Mouse (Mus musculus): ENCODE data around the gene Dll3.

Gene Dll3

DNA sequence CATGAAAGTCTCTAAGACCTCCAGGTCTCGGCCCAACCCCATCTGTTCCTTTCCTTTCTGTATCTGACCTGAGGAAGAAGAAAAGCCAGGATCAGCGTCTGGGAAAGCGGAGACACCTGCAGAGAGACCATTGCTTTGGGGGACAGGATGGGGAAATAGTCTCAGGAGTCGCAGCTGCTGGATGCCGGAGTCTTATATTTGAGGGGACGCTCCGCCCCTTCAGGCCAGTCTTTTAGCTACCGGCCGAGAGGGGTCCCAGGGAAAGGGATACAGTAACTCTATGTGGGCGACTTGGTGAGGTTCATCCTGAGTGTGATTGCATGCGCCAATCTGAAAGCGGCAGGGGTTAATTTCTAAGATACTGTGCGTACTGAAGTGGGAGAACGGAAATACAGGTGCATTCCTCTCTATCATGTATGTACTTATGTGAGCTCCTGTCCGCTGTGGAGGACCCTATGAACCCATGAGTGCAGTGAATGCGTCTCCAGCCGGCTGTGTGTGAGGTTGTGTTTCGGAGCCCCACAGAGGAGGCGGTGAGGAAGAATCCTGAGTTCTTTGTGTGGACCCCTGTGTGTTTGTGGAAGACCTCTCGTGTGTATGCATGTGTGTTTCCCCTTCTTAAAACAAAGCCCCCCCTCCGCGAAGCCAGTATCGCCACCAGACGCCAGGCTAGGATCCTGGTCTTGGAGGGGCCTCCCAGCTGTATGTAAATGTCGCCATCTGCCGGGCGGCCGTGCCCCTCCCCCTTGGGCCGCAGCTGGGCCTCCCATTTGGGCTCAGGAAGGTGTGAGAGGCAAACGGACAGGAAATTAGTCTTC lies at the start of gene Dll3:
Gene Dll3 (minus strand): TSS at position 623 of the 818 bp plus-strand sequence.
- in situ Hi-C loops (cut with MboI, MseI), result loop anchor here in 1 of 2 experiments (5.0 kb wide), 1 partner anchor 115 kb away; no protein-coding TSS in a partner anchor

- in situ Hi-C loops (cut with MboI, MseI), result no loop called here
Observed at GRCm38 (mm10) chr7:28351676-28352191, 49.7 kb upstream of the Dll3 start.

DNA sequence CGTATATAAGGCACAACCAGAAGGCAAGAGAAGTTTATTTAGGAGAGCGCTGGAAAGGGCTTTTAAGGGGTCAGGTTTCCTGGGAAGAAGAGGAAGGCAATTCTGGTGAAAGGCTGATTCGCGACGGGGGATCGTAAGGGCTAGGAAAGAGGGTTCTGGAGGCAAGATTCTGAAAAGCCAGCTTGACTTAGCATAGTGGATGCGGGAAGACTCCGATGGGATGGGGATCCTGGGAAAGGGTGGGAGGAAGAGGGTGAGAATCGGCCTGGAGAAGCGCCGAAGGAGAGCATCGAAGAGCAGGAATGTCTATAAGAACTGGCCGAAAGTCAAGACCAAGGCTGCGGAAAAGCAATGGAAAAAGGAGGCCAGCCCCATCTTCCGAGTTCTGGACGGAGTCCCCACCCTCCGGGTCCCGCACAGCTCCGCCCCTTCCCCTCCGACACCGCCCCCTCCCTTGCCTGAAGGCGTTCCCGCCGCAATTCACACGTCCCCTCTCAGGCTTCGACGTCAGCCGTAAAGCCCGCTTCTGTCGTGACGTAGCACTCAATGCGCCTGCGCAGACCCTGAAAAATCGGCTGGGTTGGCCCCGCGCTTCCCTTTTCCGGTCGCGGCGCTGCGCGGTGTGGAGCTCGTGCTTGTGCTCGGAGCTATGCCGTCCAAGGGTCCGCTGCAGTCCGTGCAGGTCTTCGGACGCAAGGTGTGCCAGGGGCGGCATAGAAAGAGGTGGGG lies 48.3 kb upstream of the Dll3 start, which contains the start of gene Rps16:
Gene Rps16 (plus strand): TSS at position 498 of the 729 bp plus-strand sequence.
- in situ Hi-C loops (cut with MboI, MseI), result no loop called here

DNA sequence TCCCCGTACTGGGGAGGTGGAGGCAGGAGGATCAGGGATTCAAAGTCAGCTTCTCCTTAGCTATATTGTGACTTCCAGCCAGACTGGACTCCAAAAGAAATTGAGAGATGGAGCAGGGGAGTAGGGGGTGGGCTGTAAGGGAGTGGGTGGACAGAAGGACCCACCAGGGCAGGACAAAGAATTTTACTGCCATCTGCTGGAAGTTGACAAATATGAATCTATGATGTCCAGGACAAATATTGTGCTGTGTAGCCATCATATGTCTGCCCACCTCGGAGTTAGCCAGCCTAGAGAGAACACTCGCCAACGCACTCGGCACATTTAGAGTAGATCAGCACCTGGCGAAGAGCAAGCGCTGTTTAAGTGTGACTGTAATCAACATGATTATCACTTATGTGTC lies 46.6 kb upstream of the Dll3 start:
- in situ Hi-C loops (cut with MboI, MseI), result no loop called here

DNA sequence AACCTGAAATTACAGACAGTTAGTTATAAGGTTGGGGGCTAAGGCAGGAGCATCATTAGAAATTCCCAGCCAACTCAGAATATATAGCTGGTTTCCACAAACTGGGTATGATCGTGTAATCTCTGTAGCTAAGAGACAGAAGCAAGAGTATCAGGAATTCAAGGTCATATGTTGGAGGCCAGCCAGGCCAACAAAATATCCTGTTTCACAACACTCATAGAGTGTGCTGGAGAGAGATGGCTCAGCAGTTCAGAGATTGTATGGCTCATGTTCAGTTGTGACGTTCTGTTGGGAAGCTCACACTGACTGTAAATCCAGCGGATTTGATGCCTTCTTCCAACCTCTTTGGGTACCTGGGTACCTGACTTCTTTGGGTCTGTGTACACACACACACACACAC lies 45.7 kb upstream of the Dll3 start:
- in situ Hi-C loops (cut with MboI, MseI), result no loop called here

GRCm38 (mm10) chr7:28344637-28345036 lies 42.6 kb upstream of the Dll3 start:
- in situ Hi-C loops (cut with MboI, MseI), result no loop called here

- in situ Hi-C loops (cut with MboI, MseI), result no loop called here
Observed at GRCm38 (mm10) chr7:28341381-28341780, 39.3 kb upstream of the Dll3 start.

GRCm38 (mm10) chr7:28339213-28339917 lies 37.3 kb upstream of the Dll3 start:
- in situ Hi-C loops (cut with MboI, MseI), result no loop called here

DNA sequence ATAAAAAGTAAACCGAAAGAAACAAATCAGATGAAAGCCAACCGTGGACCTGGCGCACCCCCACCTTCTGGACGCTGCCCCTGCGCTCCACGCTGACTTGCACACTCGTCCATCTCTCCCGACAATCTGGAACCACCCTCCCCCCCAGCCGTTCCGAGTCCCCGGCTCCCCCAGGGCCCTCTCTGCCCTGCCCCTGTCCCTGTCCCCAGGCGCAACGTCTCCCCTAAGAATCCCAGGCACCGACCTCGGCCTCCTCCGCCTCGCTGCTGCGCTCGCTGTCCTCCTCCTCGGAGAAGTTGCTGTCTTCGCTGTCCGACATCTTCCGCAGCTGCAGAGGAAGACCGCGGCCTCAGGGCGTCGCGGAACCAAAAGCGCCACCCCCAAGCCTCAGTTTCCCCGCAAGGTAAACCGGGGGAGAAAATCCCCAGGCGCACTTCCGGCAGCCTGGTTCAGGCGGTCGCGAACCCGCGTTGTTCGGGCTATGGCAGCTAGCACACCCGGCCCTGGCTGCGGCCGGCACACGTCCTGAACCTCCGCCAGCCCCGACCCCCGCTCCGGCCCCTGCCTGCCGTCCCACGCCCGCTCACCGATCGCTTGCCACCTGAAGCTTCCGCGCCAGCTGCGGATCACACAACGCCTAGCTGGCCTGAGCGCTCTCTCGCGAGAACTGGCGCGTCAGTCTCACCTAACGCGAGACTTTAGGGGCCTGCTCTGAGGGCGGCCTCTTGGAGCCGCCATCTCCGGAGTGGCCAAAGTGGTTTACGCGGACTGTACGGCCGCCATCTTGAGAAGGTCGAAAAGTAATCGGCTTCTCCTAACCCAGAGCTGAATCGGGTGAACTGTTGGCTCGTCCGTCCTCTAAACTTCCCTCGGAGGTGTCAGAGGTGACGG lies 36.3 kb upstream of the Dll3 start, which contains the start of gene Supt5:
Gene Supt5 (minus strand): TSS at position 639 of the 891 bp plus-strand sequence.
- in situ Hi-C loops (cut with MboI, MseI), result no loop called here

- in situ Hi-C loops (cut with MboI, MseI), result no loop called here
Observed at GRCm38 (mm10) chr7:28335471-28335870, 33.4 kb upstream of the Dll3 start.

GRCm38 (mm10) chr7:28334534-28334933 lies 32.5 kb upstream of the Dll3 start:
- in situ Hi-C loops (cut with MboI, MseI), result no loop called here

GRCm38 (mm10) chr7:28328260-28328659 lies 26.2 kb upstream of the Dll3 start:
- in situ Hi-C loops (cut with MboI, MseI), result no loop called here

GRCm38 (mm10) chr7:28326457-28326856 lies 24.4 kb upstream of the Dll3 start:
- in situ Hi-C loops (cut with MboI, MseI), result no loop called here

- in situ Hi-C loops (cut with MboI, MseI), result no loop called here
Observed at GRCm38 (mm10) chr7:28325293-28325692, 23.3 kb upstream of the Dll3 start.

GRCm38 (mm10) chr7:28321974-28322720 lies 20.1 kb upstream of the Dll3 start:
- in situ Hi-C loops (cut with MboI, MseI), result no loop called here

DNA sequence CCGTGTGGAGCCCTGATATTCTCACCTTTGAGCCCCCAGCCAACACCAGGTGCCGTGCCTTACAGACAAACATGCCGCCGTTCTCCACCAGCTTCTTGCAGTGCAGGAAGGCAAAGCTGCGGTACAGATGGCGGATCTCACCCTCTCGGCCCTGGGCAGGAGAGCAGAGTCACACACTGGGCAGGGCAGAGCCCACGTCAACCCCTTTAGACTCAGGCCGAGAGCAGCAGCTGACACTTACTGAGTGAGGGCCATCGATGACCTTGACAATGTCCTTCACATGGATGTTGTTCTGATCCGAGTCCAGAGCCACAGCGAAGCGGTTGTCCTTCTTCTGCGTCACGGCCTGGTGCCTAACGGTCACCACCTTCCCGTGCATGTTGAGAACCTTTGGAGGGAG lies 16.7 kb upstream of the Dll3 start:
- in situ Hi-C loops (cut with MboI, MseI), result no loop called here

- in situ Hi-C loops (cut with MboI, MseI), result no loop called here
Observed at GRCm38 (mm10) chr7:28318036-28318435, 16.0 kb upstream of the Dll3 start.

DNA sequence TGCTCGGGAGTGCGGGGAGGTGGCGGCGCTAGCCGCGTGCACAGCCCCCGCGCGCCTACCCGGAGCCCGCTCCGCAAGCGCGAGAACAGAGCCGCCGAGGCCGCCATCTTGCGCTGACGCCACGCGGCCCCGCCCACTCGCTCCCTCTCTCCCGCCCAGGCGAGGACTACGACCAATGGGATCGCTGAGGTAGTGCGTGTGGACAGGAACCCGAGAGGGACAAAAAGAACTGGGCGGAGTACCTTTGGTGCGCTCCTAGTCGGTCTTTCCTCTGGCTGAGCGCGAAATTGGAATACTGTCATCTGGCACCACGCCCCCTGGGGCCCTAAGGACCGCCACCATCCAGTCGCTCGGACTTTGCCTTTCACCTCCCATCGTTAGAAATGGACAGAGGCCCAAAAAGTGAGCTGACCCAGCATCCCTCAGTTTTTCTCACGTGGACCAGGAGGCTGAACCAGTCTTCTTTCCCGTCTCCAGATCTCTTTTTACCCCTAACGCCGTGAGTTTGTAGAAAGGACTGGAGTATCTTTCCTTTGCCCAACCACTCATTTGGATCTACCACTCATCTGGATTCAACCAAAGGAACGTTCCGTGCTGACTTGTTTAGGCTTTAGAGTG lies 10.0 kb upstream of the Dll3 start, which contains the start of gene Timm50:
Gene Timm50 (minus strand): TSS at position 147 of the 618 bp plus-strand sequence.
- in situ Hi-C loops (cut with MboI, MseI), result no loop called here

GRCm38 (mm10) chr7:28311151-28311925 lies 9.3 kb upstream of the Dll3 start:
- in situ Hi-C loops (cut with MboI, MseI), result no loop called here

All from T-helper 17 cell (primary cell).